Mouse (Mus musculus): ENCODE results near the gene Fancg.

GRCm38 (mm10) chr4:43031237-43031995 lies 21.1 kb upstream of the Fancg start, which contains the start of gene Stoml2:
- TF ChIP-seq CTCF (IDR thresholded peaks at IDR 0.05; ENCODE audit: low read depth) (peak; percentile 42), EP300 (IDR thresholded peaks at IDR 0.05; ENCODE audit: low read depth) (no peak)

Measured in heart, postnatal 0 days (tissue).